Mouse (Mus musculus): ENCODE measurements around the gene Hs3st4.

Gene Hs3st4

GRCm38 (mm10) chr7:124136133-124136532 lies 153.5 kb downstream of the Hs3st4 start:
- no peak for DNase-seq (ENCODE audit: extremely low spot score)

GRCm38 (mm10) chr7:124141229-124141628 lies 158.6 kb downstream of the Hs3st4 start:
- no peak for DNase-seq (ENCODE audit: extremely low spot score)

- DNase-seq (ENCODE audit: extremely low spot score): no peak
These were observed 168.2 kb downstream of the Hs3st4 start for GRCm38 (mm10) chr7:124150901-124151300.

GRCm38 (mm10) chr7:124163301-124163700 lies 180.6 kb downstream of the Hs3st4 start:
- DNase-seq (ENCODE audit: extremely low spot score): no peak

GRCm38 (mm10) chr7:124166229-124166628 lies 183.6 kb downstream of the Hs3st4 start:
- no peak for DNase-seq (ENCODE audit: extremely low spot score)

GRCm38 (mm10) chr7:124168796-124169195 lies 186.1 kb downstream of the Hs3st4 start:
- no peak for DNase-seq (ENCODE audit: extremely low spot score)

- no peak for DNase-seq (ENCODE audit: extremely low spot score)
These were observed 187.3 kb downstream of the Hs3st4 start for GRCm38 (mm10) chr7:124170001-124170400.

- DNase-seq (ENCODE audit: extremely low spot score): no peak
These were observed 189.3 kb downstream of the Hs3st4 start for GRCm38 (mm10) chr7:124171992-124172391.

- no peak for DNase-seq (ENCODE audit: extremely low spot score)
These were observed 198.3 kb downstream of the Hs3st4 start for GRCm38 (mm10) chr7:124180926-124181325.

- no peak for DNase-seq (ENCODE audit: extremely low spot score)
These were observed 202.0 kb downstream of the Hs3st4 start for GRCm38 (mm10) chr7:124184693-124185092.

GRCm38 (mm10) chr7:124198811-124199570 lies 216.3 kb downstream of the Hs3st4 start:
- DNase-seq (ENCODE audit: extremely low spot score): no peak

GRCm38 (mm10) chr7:124216921-124217320 lies 234.3 kb downstream of the Hs3st4 start:
- no peak for DNase-seq (ENCODE audit: extremely low spot score)

- DNase-seq (ENCODE audit: extremely low spot score): no peak
These were observed 237.9 kb downstream of the Hs3st4 start for GRCm38 (mm10) chr7:124220556-124220955.

- DNase-seq (ENCODE audit: extremely low spot score): no peak
These were observed 255.4 kb downstream of the Hs3st4 start for GRCm38 (mm10) chr7:124237896-124238670.

- DNase-seq (ENCODE audit: extremely low spot score): no peak
These were observed 257.4 kb downstream of the Hs3st4 start for GRCm38 (mm10) chr7:124239903-124240647.

GRCm38 (mm10) chr7:124249838-124250237 lies 267.2 kb downstream of the Hs3st4 start:
- no peak for DNase-seq (ENCODE audit: extremely low spot score)

GRCm38 (mm10) chr7:124250566-124250965 lies 267.9 kb downstream of the Hs3st4 start:
- no peak for DNase-seq (ENCODE audit: extremely low spot score)

- no peak for DNase-seq (ENCODE audit: extremely low spot score)
These were observed 275.8 kb downstream of the Hs3st4 start for GRCm38 (mm10) chr7:124258419-124258818.

- DNase-seq (ENCODE audit: extremely low spot score): no peak
These were observed 288.1 kb downstream of the Hs3st4 start for GRCm38 (mm10) chr7:124270734-124271133.

GRCm38 (mm10) chr7:124289873-124290272 lies 307.2 kb downstream of the Hs3st4 start:
- no peak for DNase-seq (ENCODE audit: extremely low spot score)

GRCm38 (mm10) chr7:124319451-124319850 lies 336.8 kb downstream of the Hs3st4 start:
- no peak for DNase-seq (ENCODE audit: extremely low spot score)

GRCm38 (mm10) chr7:124335635-124336034 lies 353.0 kb downstream of the Hs3st4 start:
- DNase-seq (ENCODE audit: extremely low spot score): peak; percentile 12
